Mouse (Mus musculus): ENCODE results near the gene Chchd5. TPM values are rescaled to one million over a fixed set of nuclear protein-coding genes. Genes with fewer than 3 reads are reported as not detected.

Gene Chchd5
- polyA plus RNA-seq (2012; fragmentation: generic; extraction: Trizol) = 27.1 TPM
- long read RNA-seq, experiment 1, transcript Chchd5-201 (4 exons, 1,325 nt) = major isoform, 45 of 52 reads
- long read RNA-seq, experiment 1, partial matches to known transcripts = 4 of 52 reads
- long read RNA-seq, experiment 1, other reads (novel, unspliced or antisense) = 2 of 52 reads
- long read RNA-seq, experiment 2, transcript Chchd5-201 (4 exons, 1,325 nt) = major isoform, 18 of 24 reads
- long read RNA-seq, experiment 2, partial matches to known transcripts = 2 of 24 reads
- long read RNA-seq, experiment 2, other reads (novel, unspliced or antisense) = 3 of 24 reads

GRCm38 (mm10) chr2:129129412-129129929 lies at the start of gene Chchd5:
Chchd5 (plus strand) TSS chr2:129129700.
- peak within 1 kb of the TSS; percentile 75 for H3K4me3 ChIP-seq (ENCODE audit: insufficient read depth, poor library complexity, severe bottlenecking)
- H3K79me2 ChIP-seq (ENCODE audit: control insufficient read depth, insufficient read depth) = peaks cover 24% of the 10 kb centered on the region
- peaks cover 8% of the 10 kb centered on the region for H3K79me3 ChIP-seq (ENCODE audit: low read depth)
- peak within 1 kb of the TSS; percentile 88 for H3ac ChIP-seq (ENCODE audit: control insufficient read depth, insufficient read length, low read depth)
- H3K27me3 ChIP-seq (ENCODE audit: control insufficient read depth, insufficient read depth, insufficient read length) = no peaks in the 10 kb centered on the region
- peaks cover 39% of the 10 kb centered on the region for H3K36me3 ChIP-seq (ENCODE audit: control insufficient read depth, insufficient read depth)
- TF ChIP-seq MAX (IDR thresholded peaks at IDR 0.05) (peak; percentile 85), CTCF (IDR thresholded peaks at IDR 0.05; ENCODE audit: control insufficient read depth, insufficient read depth, insufficient read length) (no peak)

GRCm38 (mm10) chr2:129081097-129081496 lies 48.4 kb upstream of the Chchd5 start:
- no peak overlapping the region for H3ac ChIP-seq (ENCODE audit: control insufficient read depth, insufficient read length, low read depth)
- H3K79me2 ChIP-seq (ENCODE audit: control insufficient read depth, insufficient read depth) = no peaks in the 10 kb centered on the region
- peaks cover 62% of the 10 kb centered on the region for H3K36me3 ChIP-seq (ENCODE audit: control insufficient read depth, insufficient read depth)
- TF ChIP-seq CEBPB (IDR thresholded peaks at IDR 0.05; ENCODE audit: low read depth) = no peak
- TF ChIP-seq FOSL1 (IDR thresholded peaks at IDR 0.05; ENCODE audit: insufficient read depth, low read length, poor library complexity, severe bottlenecking) = no peak
- TF ChIP-seq MYOG (IDR thresholded peaks at IDR 0.05; ENCODE audit: control insufficient read depth, extremely low read depth, insufficient read length) = no peak
- TF ChIP-seq MYOD1 (IDR thresholded peaks at IDR 0.05; ENCODE audit: control insufficient read depth, insufficient read length, low read depth) = no peak
- TF ChIP-seq USF1 (IDR thresholded peaks at IDR 0.05; ENCODE audit: low read depth) = no peak
- no peak for TF ChIP-seq CTCF (IDR thresholded peaks at IDR 0.05; ENCODE audit: control insufficient read depth, insufficient read depth, insufficient read length)
- TF ChIP-seq MAX (IDR thresholded peaks at IDR 0.05) = no peak
- no peaks in the 10 kb centered on the region for H3K27me3 ChIP-seq (ENCODE audit: control insufficient read depth, insufficient read depth, insufficient read length)
- H3K79me3 ChIP-seq (ENCODE audit: low read depth) = peaks cover 2% of the 10 kb centered on the region
- no peak overlapping the region for H3K4me3 ChIP-seq (ENCODE audit: insufficient read depth, poor library complexity, severe bottlenecking)

- peaks cover 40% of the 10 kb centered on the region for H3K36me3 ChIP-seq (ENCODE audit: control insufficient read depth, insufficient read depth)
- TF ChIP-seq USF1 (IDR thresholded peaks at IDR 0.05; ENCODE audit: low read depth) (no peak), MYOD1 (IDR thresholded peaks at IDR 0.05; ENCODE audit: control insufficient read depth, insufficient read length, low read depth) (no peak), MYOG (IDR thresholded peaks at IDR 0.05; ENCODE audit: control insufficient read depth, extremely low read depth, insufficient read length) (no peak)
- no peak overlapping the region for H3ac ChIP-seq (ENCODE audit: control insufficient read depth, insufficient read length, low read depth)
- H3K79me3 ChIP-seq (ENCODE audit: low read depth) = no peaks in the 10 kb centered on the region
- H3K79me2 ChIP-seq (ENCODE audit: control insufficient read depth, insufficient read depth) = no peaks in the 10 kb centered on the region
- no peak overlapping the region for H3K4me3 ChIP-seq (ENCODE audit: insufficient read depth, poor library complexity, severe bottlenecking)
- no peaks in the 10 kb centered on the region for H3K27me3 ChIP-seq (ENCODE audit: control insufficient read depth, insufficient read depth, insufficient read length)
Observed at GRCm38 (mm10) chr2:129083514-129083913, 46.0 kb upstream of the Chchd5 start.

- Histone ChIP-seq H3K79me3 (ENCODE audit: low read depth) (no peaks in the 10 kb centered on the region), H3K27me3 (ENCODE audit: control insufficient read depth, insufficient read depth, insufficient read length) (no peaks in the 10 kb centered on the region), H3K79me2 (ENCODE audit: control insufficient read depth, insufficient read depth) (no peaks in the 10 kb centered on the region), H3K36me3 (ENCODE audit: control insufficient read depth, insufficient read depth) (peaks cover 31% of the 10 kb centered on the region), H3K4me3 (ENCODE audit: insufficient read depth, poor library complexity, severe bottlenecking) (no peak overlapping the region), H3ac (ENCODE audit: control insufficient read depth, insufficient read length, low read depth) (no peak overlapping the region)
- TF ChIP-seq MYOD1 (IDR thresholded peaks at IDR 0.05; ENCODE audit: control insufficient read depth, insufficient read length, low read depth) (no peak), USF1 (IDR thresholded peaks at IDR 0.05; ENCODE audit: low read depth) (no peak), CTCF (IDR thresholded peaks at IDR 0.05; ENCODE audit: control insufficient read depth, insufficient read depth, insufficient read length) (no peak), FOSL1 (IDR thresholded peaks at IDR 0.05; ENCODE audit: insufficient read depth, low read length, poor library complexity, severe bottlenecking) (no peak), MAX (IDR thresholded peaks at IDR 0.05) (no peak), CEBPB (IDR thresholded peaks at IDR 0.05; ENCODE audit: low read depth) (no peak), MYOG (IDR thresholded peaks at IDR 0.05; ENCODE audit: control insufficient read depth, extremely low read depth, insufficient read length) (no peak)
Observed at GRCm38 (mm10) chr2:129084959-129085358, 44.5 kb upstream of the Chchd5 start.

GRCm38 (mm10) chr2:129087520-129087919 lies 42.0 kb upstream of the Chchd5 start:
- no peak overlapping the region for H3ac ChIP-seq (ENCODE audit: control insufficient read depth, insufficient read length, low read depth)
- no peaks in the 10 kb centered on the region for H3K79me2 ChIP-seq (ENCODE audit: control insufficient read depth, insufficient read depth)
- peaks cover 35% of the 10 kb centered on the region for H3K36me3 ChIP-seq (ENCODE audit: control insufficient read depth, insufficient read depth)
- no peaks in the 10 kb centered on the region for H3K79me3 ChIP-seq (ENCODE audit: low read depth)
- H3K4me3 ChIP-seq (ENCODE audit: insufficient read depth, poor library complexity, severe bottlenecking) = no peak overlapping the region
- H3K27me3 ChIP-seq (ENCODE audit: control insufficient read depth, insufficient read depth, insufficient read length) = no peaks in the 10 kb centered on the region
- TF ChIP-seq USF1 (IDR thresholded peaks at IDR 0.05; ENCODE audit: low read depth) (no peak), MAX (IDR thresholded peaks at IDR 0.05) (no peak), CTCF (IDR thresholded peaks at IDR 0.05; ENCODE audit: control insufficient read depth, insufficient read depth, insufficient read length) (no peak), CEBPB (IDR thresholded peaks at IDR 0.05; ENCODE audit: low read depth) (no peak)

GRCm38 (mm10) chr2:129090370-129090769 lies 39.1 kb upstream of the Chchd5 start:
- Histone ChIP-seq H3ac (ENCODE audit: control insufficient read depth, insufficient read length, low read depth) (no peak overlapping the region), H3K36me3 (ENCODE audit: control insufficient read depth, insufficient read depth) (peaks cover 27% of the 10 kb centered on the region), H3K4me3 (ENCODE audit: insufficient read depth, poor library complexity, severe bottlenecking) (no peak overlapping the region), H3K79me3 (ENCODE audit: low read depth) (no peaks in the 10 kb centered on the region), H3K79me2 (ENCODE audit: control insufficient read depth, insufficient read depth) (no peaks in the 10 kb centered on the region), H3K27me3 (ENCODE audit: control insufficient read depth, insufficient read depth, insufficient read length) (no peaks in the 10 kb centered on the region)
- no peak for TF ChIP-seq FOSL1 (IDR thresholded peaks at IDR 0.05; ENCODE audit: insufficient read depth, low read length, poor library complexity, severe bottlenecking)
- TF ChIP-seq MYOG (IDR thresholded peaks at IDR 0.05; ENCODE audit: control insufficient read depth, extremely low read depth, insufficient read length) = no peak
- TF ChIP-seq CEBPB (IDR thresholded peaks at IDR 0.05; ENCODE audit: low read depth) = no peak
- no peak for TF ChIP-seq USF1 (IDR thresholded peaks at IDR 0.05; ENCODE audit: low read depth)
- no peak for TF ChIP-seq MYOD1 (IDR thresholded peaks at IDR 0.05; ENCODE audit: control insufficient read depth, insufficient read length, low read depth)
- TF ChIP-seq CTCF (IDR thresholded peaks at IDR 0.05; ENCODE audit: control insufficient read depth, insufficient read depth, insufficient read length) = no peak
- no peak for TF ChIP-seq MAX (IDR thresholded peaks at IDR 0.05)

Measured in C2C12 (cell line).